Mouse (Mus musculus) testis, adult 2 months (tissue): ENCODE results near the gene Ppp1r13b. TPM values are rescaled to one million over a fixed set of nuclear protein-coding genes. Genes with fewer than 3 reads are reported as not detected.

ENCODE experiments used
- H3K27ac ChIP-seq: fragments of 200-500 bp; 2 replicates; pipeline ENCODE4 v1.5.1; 2012; ENCODE audit warnings: low read depth, low read length; ENCODE audit not compliant: control insufficient read depth, insufficient read depth
- H3K27me3 ChIP-seq: fragments of 200-500 bp; 2 replicates; pipeline ENCODE4 v1.6.1; 2012; ENCODE audit warnings: mild to moderate bottlenecking, low read length, moderate library complexity; ENCODE audit not compliant: control insufficient read depth, insufficient read depth
- H3K36me3 ChIP-seq: fragments of 200-500 bp; 2 replicates; pipeline ENCODE4 v1.6.1; 2012; ENCODE audit warnings: mild to moderate bottlenecking, low read length; ENCODE audit not compliant: control insufficient read depth, insufficient read depth
- H3K4me1 ChIP-seq: fragments of 200-500 bp; 2 replicates; pipeline ENCODE4 v1.6.1; 2012; ENCODE audit warnings: low read length; ENCODE audit not compliant: control insufficient read depth, insufficient read depth
- H3K4me3 ChIP-seq: fragments of 200-500 bp; 2 replicates; pipeline ENCODE4 v1.5.1; 2012; ENCODE audit warnings: low read depth, mild to moderate bottlenecking, low read length, moderate library complexity, mixed read lengths; ENCODE audit not compliant: control insufficient read depth
- CTCF ChIP-seq: fragments of 200-500 bp; IDR thresholded peaks from 2 replicates; pipeline ENCODE4 v1.5.1; 2012; ENCODE audit warnings: low read depth, mild to moderate bottlenecking, inconsistent platforms, low read length, moderate library complexity; ENCODE audit not compliant: control insufficient read depth, insufficient read depth, insufficient replicate concordance
- POLR2A ChIP-seq: fragments of 200-500 bp; IDR thresholded peaks from 2 replicates; pipeline ENCODE4 v1.6.1; 2012; ENCODE audit warnings: low read depth, mild to moderate bottlenecking, inconsistent platforms, low read length, moderate library complexity; ENCODE audit not compliant: control insufficient read depth
- polyA plus RNA-seq: library from polyadenylated mRNA; depleted of rRNA; stranded (reverse); fragments of >200 nt; gene quantifications from 2 replicates; pipeline ENCODE4 v1.2.3, GENCODE M21; 2012

The Ppp1r13b gene
- polyA plus RNA-seq, 1 experiment, result 17.1 TPM

- no peaks in the 10 kb centered on the region; the same call in 1 of the 2 replicates for H3K36me3 ChIP-seq
- TF ChIP-seq POLR2A (no peak), CTCF (no peak)
- H3K4me3 ChIP-seq, result no peak overlapping the region
- no peaks in the 10 kb centered on the region for H3K4me1 ChIP-seq
- H3K27me3 ChIP-seq, result no peaks in the 10 kb centered on the region
- H3K27ac ChIP-seq, result no peak overlapping the region
Observed at GRCm38 (mm10) chr12:111869806-111870205, 38.1 kb downstream of the Ppp1r13b start.

GRCm38 (mm10) chr12:111864206-111864824 is 43.6 kb downstream of the Ppp1r13b start:
- Histone ChIP-seq H3K4me1 (no peaks in the 10 kb centered on the region), H3K27me3 (no peaks in the 10 kb centered on the region), H3K36me3 (no peaks in the 10 kb centered on the region), H3K4me3 (no peak overlapping the region), H3K27ac (no peak overlapping the region)
- TF ChIP-seq CTCF (no peak), POLR2A (no peak)

- no peaks in the 10 kb centered on the region for H3K27me3 ChIP-seq
- TF ChIP-seq POLR2A (no peak), CTCF (no peak)
- no peaks in the 10 kb centered on the region; the same call in 1 of the 2 replicates for H3K36me3 ChIP-seq
- H3K27ac ChIP-seq, result no peak overlapping the region
- no peak overlapping the region for H3K4me3 ChIP-seq
- H3K4me1 ChIP-seq, result peaks cover 2% of the 10 kb centered on the region; the same call in 1 of the 2 replicates
Observed at GRCm38 (mm10) chr12:111855448-111855847, 52.5 kb downstream of the Ppp1r13b start.

- Histone ChIP-seq H3K4me1 (peaks cover 4% of the 10 kb centered on the region; the same call in 1 of the 2 replicates), H3K4me3 (no peak overlapping the region), H3K36me3 (no peaks in the 10 kb centered on the region), H3K27ac (no peak overlapping the region), H3K27me3 (no peaks in the 10 kb centered on the region)
- TF ChIP-seq POLR2A (no peak), CTCF (no peak)
Observed at GRCm38 (mm10) chr12:111853546-111853945, 54.4 kb downstream of the Ppp1r13b start.

- H3K27me3 ChIP-seq, result no peaks in the 10 kb centered on the region
- H3K36me3 ChIP-seq, result no peaks in the 10 kb centered on the region
- no peak overlapping the region for H3K4me3 ChIP-seq
- TF ChIP-seq POLR2A (no peak), CTCF (no peak)
- no peak overlapping the region for H3K27ac ChIP-seq
- peaks cover 4% of the 10 kb centered on the region; the same call in 1 of the 2 replicates for H3K4me1 ChIP-seq
Observed at GRCm38 (mm10) chr12:111853011-111853436, 54.9 kb downstream of the Ppp1r13b start.

GRCm38 (mm10) chr12:111851745-111852144 is 56.2 kb downstream of the Ppp1r13b start:
- Histone ChIP-seq H3K36me3 (no peaks in the 10 kb centered on the region), H3K4me3 (no peak overlapping the region), H3K4me1 (peaks cover 4% of the 10 kb centered on the region; the same call in 1 of the 2 replicates), H3K27ac (no peak overlapping the region), H3K27me3 (no peaks in the 10 kb centered on the region)
- TF ChIP-seq POLR2A, result no peak
- TF ChIP-seq CTCF, result no peak

- no peak overlapping the region for H3K4me3 ChIP-seq
Observed at GRCm38 (mm10) chr12:111851235-111851634, 56.7 kb downstream of the Ppp1r13b start.

More at GRCm38 (mm10) chr12:111851235-111851634, 56.7 kb downstream of the Ppp1r13b start:
- peaks cover 4% of the 10 kb centered on the region; the same call in 1 of the 2 replicates for H3K4me1 ChIP-seq
- no peak for TF ChIP-seq POLR2A
- no peak for TF ChIP-seq CTCF
- H3K27me3 ChIP-seq, result no peaks in the 10 kb centered on the region
- no peaks in the 10 kb centered on the region for H3K36me3 ChIP-seq
- no peak overlapping the region for H3K27ac ChIP-seq
